Mouse (Mus musculus): Measurements from ENCODE around the gene Tvp23a. TPM values are rescaled to one million over a fixed set of nuclear protein-coding genes. Genes with fewer than 3 reads are reported as not detected.

Tvp23a gene
- total RNA-seq, 2 experiments from 2014 or later: 1.1 to 3.0 TPM

DNA sequence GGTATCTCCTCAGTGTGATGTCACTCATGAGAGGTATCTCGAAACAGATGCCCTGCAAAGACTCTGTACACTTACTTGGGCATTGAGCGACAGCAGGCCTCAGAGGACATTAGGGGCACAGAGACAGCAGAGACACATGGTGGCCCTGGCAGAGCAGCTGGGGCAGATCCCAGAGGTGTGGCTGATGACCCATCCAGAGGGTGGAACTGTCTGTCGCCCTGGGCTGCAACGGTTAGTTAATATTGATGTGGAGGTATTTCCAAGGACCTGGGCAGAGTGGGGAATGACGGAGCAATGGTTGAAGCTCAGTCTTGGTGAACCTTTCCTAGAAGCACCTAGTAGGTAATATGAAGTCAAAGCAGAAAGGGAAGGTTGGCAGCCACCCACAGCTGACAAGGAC, 48.4 kb downstream of the Tvp23a start:
- peak in 1 of 2 experiments; percentile 18 for DNase-seq (ENCODE audit: low spot score in 2 of 2)

- peak; percentile 26 to 29 for DNase-seq (ENCODE audit: low spot score in 2 of 2)
Measured at GRCm38 (mm10) chr16:10394699-10395540, 52.2 kb downstream of the Tvp23a start, which contains the start of gene Tekt5. Gene Tekt5 (minus strand): TSS chr16:10395490.

GRCm38 (mm10) chr16:10392587-10392986, 54.6 kb downstream of the Tvp23a start:
- DNase-seq (ENCODE audit: low spot score in 2 of 2): peak in 1 of 2 experiments; percentile 3

GRCm38 (mm10) chr16:10388634-10389365, 58.4 kb downstream of the Tvp23a start:
- DNase-seq (ENCODE audit: low spot score in 2 of 2): peak in 1 of 2 experiments; percentile 9

DNA sequence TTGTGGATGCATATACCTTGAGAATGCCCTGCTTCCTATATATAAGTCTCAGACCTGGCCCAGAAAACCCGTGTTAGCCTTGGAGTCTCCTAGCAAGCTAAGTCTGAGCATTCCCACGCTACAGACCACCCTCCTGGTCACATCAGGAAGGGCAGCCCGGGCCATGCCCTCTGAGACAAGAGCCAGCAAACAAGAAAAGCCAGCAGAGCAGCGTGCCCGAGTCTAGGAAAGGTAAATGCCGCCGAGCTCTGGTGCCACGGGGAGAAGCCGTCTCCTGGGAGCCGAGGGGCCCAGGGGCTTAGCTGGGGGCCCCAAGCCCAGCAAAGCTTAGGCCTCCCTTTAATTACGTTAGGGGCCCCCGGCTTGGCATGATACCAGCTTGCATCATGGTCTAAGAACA, 61.9 kb downstream of the Tvp23a start:
- DNase-seq (ENCODE audit: low spot score in 2 of 2): peak in 1 of 2 experiments; percentile 14

DNA sequence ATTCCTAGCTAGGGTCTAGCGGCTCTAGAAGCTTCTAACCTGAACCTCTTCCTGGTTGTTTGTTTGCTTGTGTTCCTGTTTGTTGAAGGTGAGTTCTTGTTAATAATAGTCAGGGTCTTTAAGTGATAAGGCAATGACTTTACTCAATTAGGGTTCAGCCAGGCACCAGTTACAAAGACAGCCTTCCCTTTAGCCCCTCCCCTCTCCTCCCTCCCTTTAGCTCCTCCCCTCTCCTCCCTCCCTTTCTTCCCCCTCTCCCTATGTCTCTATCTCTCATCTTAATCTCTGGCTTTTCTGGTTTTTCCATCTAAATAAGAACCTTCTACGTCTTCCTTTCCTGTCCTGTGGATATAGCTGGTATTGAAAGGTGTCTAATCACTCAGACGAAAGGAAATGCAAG, 62.6 kb downstream of the Tvp23a start:
- peak in 1 of 2 experiments; percentile 10 for DNase-seq (ENCODE audit: low spot score in 2 of 2)

DNA sequence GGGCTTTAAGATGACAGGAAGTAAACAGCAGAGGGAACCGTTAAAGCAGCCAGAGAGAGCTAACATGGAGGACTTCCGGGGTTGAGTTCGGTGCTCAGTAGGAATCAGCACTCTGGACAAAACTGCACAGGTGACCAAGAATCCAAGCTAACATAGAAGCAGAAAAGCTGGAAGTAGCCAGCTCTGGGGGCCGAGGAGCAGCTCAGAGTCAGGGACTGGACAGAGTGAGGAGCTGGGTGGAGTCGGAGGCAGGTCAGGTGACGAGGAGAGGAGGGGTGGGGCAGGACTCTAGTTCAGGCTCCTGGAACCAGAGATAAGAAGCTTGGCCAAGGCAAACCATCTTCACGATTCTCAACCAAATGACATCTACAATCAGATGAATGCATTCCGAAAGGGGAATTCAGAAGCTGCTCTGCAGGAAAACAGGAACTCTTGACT, 63.1 kb downstream of the Tvp23a start:
- peak in 1 of 2 experiments; percentile 19 for DNase-seq (ENCODE audit: low spot score in 2 of 2)

- DNase-seq (ENCODE audit: low spot score in 2 of 2): no peak
Measured at GRCm38 (mm10) chr16:10379531-10379930, 67.6 kb downstream of the Tvp23a start.

DNA sequence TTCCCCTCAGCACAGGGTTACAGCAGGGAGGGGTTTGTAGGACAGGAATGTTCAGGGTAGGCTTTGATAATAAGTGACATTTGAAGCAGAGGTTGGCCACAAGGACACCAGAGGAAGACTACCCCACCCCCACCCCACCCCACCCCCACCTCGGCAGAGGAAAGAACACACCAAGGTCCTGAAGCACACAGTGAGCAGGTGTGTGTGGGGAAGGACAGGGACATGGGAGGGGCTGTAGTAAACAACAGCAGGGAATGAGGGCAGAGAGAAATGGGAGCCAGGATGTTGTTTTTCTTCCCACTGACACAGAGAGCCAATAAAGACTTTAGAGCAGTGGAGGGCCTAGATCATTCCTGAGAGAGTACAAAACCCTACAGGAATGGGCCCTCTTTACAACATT, 69.9 kb downstream of the Tvp23a start:
- DNase-seq (ENCODE audit: low spot score in 2 of 2): no peak

DNA sequence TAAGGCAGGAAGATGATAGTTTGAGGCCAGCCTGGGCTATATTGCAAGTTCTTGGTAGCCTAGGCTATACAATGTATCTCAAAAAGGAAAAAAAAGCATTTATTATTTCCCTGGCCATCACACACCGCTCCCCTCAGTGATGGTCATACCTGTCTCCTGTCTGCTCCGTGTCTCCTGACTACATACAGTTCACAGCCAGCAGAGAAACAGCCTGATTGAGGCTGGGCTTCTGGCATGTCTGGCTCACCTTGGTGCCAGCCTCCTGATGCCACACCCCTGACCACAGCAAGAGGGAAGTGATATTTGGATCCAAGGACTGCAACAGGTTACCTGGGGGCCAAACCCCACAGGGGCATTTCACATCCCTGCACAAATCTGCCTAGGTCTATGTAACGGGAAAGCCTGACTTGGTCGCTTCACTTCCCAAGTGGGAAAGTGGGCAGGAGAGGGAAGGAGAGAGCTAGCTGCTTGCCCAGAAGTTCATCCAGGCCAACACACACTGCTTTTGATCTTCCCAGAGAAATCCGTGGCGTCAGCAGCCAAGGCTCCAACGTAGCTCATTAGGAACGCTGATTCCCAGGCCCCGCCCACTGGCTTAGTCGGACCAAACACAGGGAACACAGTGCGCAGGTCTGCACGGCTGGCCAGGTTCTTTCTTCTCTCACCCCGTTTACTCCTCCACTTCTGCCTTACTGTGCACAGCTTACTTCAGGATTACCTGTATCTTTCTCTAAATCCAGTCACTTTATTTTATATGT, 72.7 kb downstream of the Tvp23a start:
- DNase-seq (ENCODE audit: low spot score in 2 of 2): peak; percentile 38 to 41

GRCm38 (mm10) chr16:10372372-10372771, 74.8 kb downstream of the Tvp23a start:
- DNase-seq (ENCODE audit: low spot score in 2 of 2): no peak

Other genes with a start within 250 kb of the Tvp23a start
- 1 to 10 TPM; 5.5 to 8.4 TPM for gene Emp2, start 133.4 kb downstream of the Tvp23a start, total RNA-seq (2021)
- gene Tekt5, start 51.9 kb downstream of the Tvp23a start, total RNA-seq (2021): not detected
- 10 to 100 TPM; 22.3 to 26.0 TPM for gene Nubp1, start 35.4 kb downstream of the Tvp23a start, total RNA-seq (2021)
- 1 to 10 TPM; 1.6 to 6.6 TPM for gene Ciita, start 32.7 kb upstream of the Tvp23a start, total RNA-seq (2021)
- gene Dexi, start 95.7 kb upstream of the Tvp23a start, total RNA-seq (2021): 10 to 100 TPM; 20.2 to 25.8 TPM
- 10 to 100 TPM; 47.4 to 52.2 TPM for gene Clec16a, start 98.0 kb upstream of the Tvp23a start, total RNA-seq (2021)